Mouse (Mus musculus): ENCODE measurements around the gene Zfr2. TPM values are rescaled to one million over a fixed set of nuclear protein-coding genes. Genes with fewer than 3 reads are reported as not detected.

Zfr2 gene
- polyA plus RNA-seq (2015; fragmentation: Nextera tagmentation; extraction: Ambion mirVana), result 26.5 and 31.0 TPM in 2 replicates

GRCm38 (mm10) chr10:81232580-81233225 is at the start of gene Zfr2:
Zfr2 (plus strand) TSS chr10:81233155.
- Histone ChIP-seq H3K27ac (ENCODE audit: low read length) (peak within 1 kb of the TSS; percentile 61), H3K27me3 (ENCODE audit: control insufficient read depth, insufficient read depth, low read depth, low read length) (no peaks in the 10 kb centered on the region), H3K9me3 (replicated peaks; ENCODE audit: control insufficient read depth, low read length, poor library complexity, severe bottlenecking) (no peaks in the 10 kb centered on the region), H3K4me1 (ENCODE audit: control insufficient read depth, insufficient read depth, low read length) (peaks cover 33% of the 10 kb centered on the region), H3K4me3 (ENCODE audit: low read depth, low read length) (peak within 1 kb of the TSS; percentile 73), H3K4me2 (ENCODE audit: low read length) (peak within 1 kb of the TSS; percentile 77), H3K36me3 (ENCODE audit: control insufficient read depth, insufficient read depth, low read length) (no peaks in the 10 kb centered on the region), H3K9ac (ENCODE audit: low read depth, low read length) (peak within 1 kb of the TSS; percentile 83)
- ATAC-seq, result peak; percentile 60
- 8% methylated on average over 26 of the region's 29 CpGs for WGBS

GRCm38 (mm10) chr10:81183805-81184204 is 49.1 kb upstream of the Zfr2 start, which contains the start of gene 4930442H23Rik:
4930442H23Rik (minus strand) TSS chr10:81183849.
- no peaks in the 10 kb centered on the region for H3K27me3 ChIP-seq (ENCODE audit: control insufficient read depth, insufficient read depth, low read depth, low read length)
- peak within 1 kb of the TSS; percentile 51 for H3K4me3 ChIP-seq (ENCODE audit: low read depth, low read length)
- peaks cover 8% of the 10 kb centered on the region for H3K4me1 ChIP-seq (ENCODE audit: control insufficient read depth, insufficient read depth, low read length)
- peak within 1 kb of the TSS; percentile 64 for H3K4me2 ChIP-seq (ENCODE audit: low read length)
- no peaks in the 10 kb centered on the region for H3K9me3 ChIP-seq (replicated peaks; ENCODE audit: control insufficient read depth, low read length, poor library complexity, severe bottlenecking)
- 89% methylated on average over 5 of the region's 5 CpGs for WGBS
- H3K27ac ChIP-seq (ENCODE audit: low read length), result peak within 1 kb of the TSS; percentile 88
- H3K36me3 ChIP-seq (ENCODE audit: control insufficient read depth, insufficient read depth, low read length), result peaks cover 41% of the 10 kb centered on the region
- ATAC-seq, result no peak
- peak within 1 kb of the TSS; percentile 72 for H3K9ac ChIP-seq (ENCODE audit: low read depth, low read length)

GRCm38 (mm10) chr10:81184765-81185164 is 48.2 kb upstream of the Zfr2 start:
- ATAC-seq, result no peak
- Histone ChIP-seq H3K4me1 (ENCODE audit: control insufficient read depth, insufficient read depth, low read length) (peaks cover 8% of the 10 kb centered on the region), H3K36me3 (ENCODE audit: control insufficient read depth, insufficient read depth, low read length) (peaks cover 33% of the 10 kb centered on the region), H3K4me2 (ENCODE audit: low read length) (no peak overlapping the region), H3K27ac (ENCODE audit: low read length) (no peak overlapping the region), H3K9ac (ENCODE audit: low read depth, low read length) (no peak overlapping the region), H3K9me3 (replicated peaks; ENCODE audit: control insufficient read depth, low read length, poor library complexity, severe bottlenecking) (no peaks in the 10 kb centered on the region), H3K27me3 (ENCODE audit: control insufficient read depth, insufficient read depth, low read depth, low read length) (no peaks in the 10 kb centered on the region), H3K4me3 (ENCODE audit: low read depth, low read length) (no peak overlapping the region)
- WGBS, result 75% methylated on average over 4 of the region's 4 CpGs

- 92% methylated on average over 9 of the region's 9 CpGs for WGBS
- H3K4me1 ChIP-seq (ENCODE audit: control insufficient read depth, insufficient read depth, low read length), result peaks cover 15% of the 10 kb centered on the region
- no peaks in the 10 kb centered on the region for H3K9me3 ChIP-seq (replicated peaks; ENCODE audit: control insufficient read depth, low read length, poor library complexity, severe bottlenecking)
- H3K9ac ChIP-seq (ENCODE audit: low read depth, low read length), result no peak overlapping the region
- no peak overlapping the region for H3K4me2 ChIP-seq (ENCODE audit: low read length)
- H3K36me3 ChIP-seq (ENCODE audit: control insufficient read depth, insufficient read depth, low read length), result peaks cover 24% of the 10 kb centered on the region
- no peaks in the 10 kb centered on the region for H3K27me3 ChIP-seq (ENCODE audit: control insufficient read depth, insufficient read depth, low read depth, low read length)
- no peak for ATAC-seq
- H3K4me3 ChIP-seq (ENCODE audit: low read depth, low read length), result no peak overlapping the region
- H3K27ac ChIP-seq (ENCODE audit: low read length), result no peak overlapping the region
Observed at GRCm38 (mm10) chr10:81187161-81187560, 45.8 kb upstream of the Zfr2 start.

GRCm38 (mm10) chr10:81189821-81190220 is 43.1 kb upstream of the Zfr2 start:
- Histone ChIP-seq H3K9me3 (replicated peaks; ENCODE audit: control insufficient read depth, low read length, poor library complexity, severe bottlenecking) (no peaks in the 10 kb centered on the region), H3K4me2 (ENCODE audit: low read length) (no peak overlapping the region), H3K4me3 (ENCODE audit: low read depth, low read length) (no peak overlapping the region), H3K9ac (ENCODE audit: low read depth, low read length) (no peak overlapping the region), H3K27ac (ENCODE audit: low read length) (no peak overlapping the region), H3K4me1 (ENCODE audit: control insufficient read depth, insufficient read depth, low read length) (peaks cover 21% of the 10 kb centered on the region), H3K27me3 (ENCODE audit: control insufficient read depth, insufficient read depth, low read depth, low read length) (peaks cover 3% of the 10 kb centered on the region; the same call in 1 of the 2 replicates), H3K36me3 (ENCODE audit: control insufficient read depth, insufficient read depth, low read length) (peaks cover 19% of the 10 kb centered on the region)
- WGBS, result 81% methylated on average over 26 of the region's 26 CpGs
- ATAC-seq, result no peak

GRCm38 (mm10) chr10:81190236-81190911 is 42.6 kb upstream of the Zfr2 start:
- no peak overlapping the region for H3K9ac ChIP-seq (ENCODE audit: low read depth, low read length)
- H3K4me2 ChIP-seq (ENCODE audit: low read length), result no peak overlapping the region
- peaks cover 7% of the 10 kb centered on the region; the same call in 1 of the 2 replicates for H3K27me3 ChIP-seq (ENCODE audit: control insufficient read depth, insufficient read depth, low read depth, low read length)
- 71% methylated on average over 31 of the region's 31 CpGs for WGBS
- H3K9me3 ChIP-seq (replicated peaks; ENCODE audit: control insufficient read depth, low read length, poor library complexity, severe bottlenecking), result no peaks in the 10 kb centered on the region
- H3K36me3 ChIP-seq (ENCODE audit: control insufficient read depth, insufficient read depth, low read length), result peaks cover 19% of the 10 kb centered on the region
- no peak for ATAC-seq
- H3K4me1 ChIP-seq (ENCODE audit: control insufficient read depth, insufficient read depth, low read length), result peaks cover 21% of the 10 kb centered on the region
- H3K4me3 ChIP-seq (ENCODE audit: low read depth, low read length), result no peak overlapping the region
- H3K27ac ChIP-seq (ENCODE audit: low read length), result no peak overlapping the region

GRCm38 (mm10) chr10:81190912-81191321 is 42.0 kb upstream of the Zfr2 start:
- peaks cover 12% of the 10 kb centered on the region for H3K27me3 ChIP-seq (ENCODE audit: control insufficient read depth, insufficient read depth, low read depth, low read length)
- H3K4me2 ChIP-seq (ENCODE audit: low read length), result no peak overlapping the region
- H3K9ac ChIP-seq (ENCODE audit: low read depth, low read length), result no peak overlapping the region
- 66% methylated on average over 6 of the region's 6 CpGs for WGBS
- ATAC-seq, result no peak
- H3K27ac ChIP-seq (ENCODE audit: low read length), result no peak overlapping the region
- no peak overlapping the region for H3K4me3 ChIP-seq (ENCODE audit: low read depth, low read length)
- no peaks in the 10 kb centered on the region for H3K9me3 ChIP-seq (replicated peaks; ENCODE audit: control insufficient read depth, low read length, poor library complexity, severe bottlenecking)
- H3K36me3 ChIP-seq (ENCODE audit: control insufficient read depth, insufficient read depth, low read length), result peaks cover 19% of the 10 kb centered on the region
- peaks cover 21% of the 10 kb centered on the region for H3K4me1 ChIP-seq (ENCODE audit: control insufficient read depth, insufficient read depth, low read length)

GRCm38 (mm10) chr10:81191342-81191982 is 41.5 kb upstream of the Zfr2 start:
- Histone ChIP-seq H3K27me3 (ENCODE audit: control insufficient read depth, insufficient read depth, low read depth, low read length) (peaks cover 16% of the 10 kb centered on the region), H3K4me2 (ENCODE audit: low read length) (no peak overlapping the region), H3K9ac (ENCODE audit: low read depth, low read length) (0 out of 2 replicates have a peak overlapping the region, but pooled peaks have one; percentile 6), H3K9me3 (replicated peaks; ENCODE audit: control insufficient read depth, low read length, poor library complexity, severe bottlenecking) (no peaks in the 10 kb centered on the region), H3K4me3 (ENCODE audit: low read depth, low read length) (no peak overlapping the region), H3K4me1 (ENCODE audit: control insufficient read depth, insufficient read depth, low read length) (peaks cover 21% of the 10 kb centered on the region), H3K27ac (ENCODE audit: low read length) (peak overlapping the region; percentile 96; the same call in 1 of the 2 replicates), H3K36me3 (ENCODE audit: control insufficient read depth, insufficient read depth, low read length) (peaks cover 19% of the 10 kb centered on the region)
- WGBS, result 90% methylated on average over 18 of the region's 18 CpGs
- no peak for ATAC-seq
